Mouse (Mus musculus): ENCODE measurements around the gene Postn.
A peak's percentile ranks its signal among the peaks of the same experiment; 100 is the strongest.

Gene Postn

GRCm38 (mm10) chr3:54360897-54361296 lies at the start of gene Postn:
TSS of gene Postn (plus strand) at chr3:54361109.
- DNase-seq, result no peak

GRCm38 (mm10) chr3:54314055-54314454 lies 46.9 kb upstream of the Postn start:
- DNase-seq, result no peak

DNA sequence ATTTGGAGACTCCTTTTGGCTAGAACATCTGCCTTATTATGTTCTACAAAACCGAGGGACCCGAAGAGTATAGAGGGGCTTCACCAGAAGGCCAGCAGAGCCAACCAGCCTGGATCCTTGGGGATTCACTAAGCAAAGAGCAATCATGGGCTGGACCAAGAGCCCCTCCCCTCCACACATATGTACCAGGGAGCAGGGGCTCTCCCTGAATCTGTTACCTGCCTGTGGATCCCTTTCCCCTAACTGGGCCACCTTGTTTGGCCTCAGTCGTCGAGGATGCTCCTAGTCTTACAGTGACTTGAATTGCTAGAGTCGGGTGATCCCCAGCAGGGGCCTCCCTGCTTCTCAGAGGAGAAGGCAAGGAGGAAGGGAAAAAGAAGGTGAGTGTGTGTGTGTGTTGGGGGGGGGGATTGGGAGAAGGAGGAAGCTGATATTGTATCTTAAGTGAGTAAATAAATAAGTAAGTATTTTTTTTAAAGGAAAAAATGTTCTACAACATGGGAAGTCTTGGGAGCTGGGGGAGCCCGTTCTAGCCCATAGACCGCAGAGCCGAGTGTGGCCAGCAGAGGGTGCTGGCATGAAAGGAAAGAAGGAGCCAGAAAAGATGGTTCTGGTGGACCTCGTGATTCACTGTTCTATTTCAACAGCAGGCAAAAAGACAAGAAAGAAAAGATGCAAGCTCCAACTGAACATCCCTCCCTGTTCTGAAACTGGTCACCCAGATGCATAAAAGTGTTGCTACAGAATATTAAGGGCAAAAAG lies 7.8 kb upstream of the Postn start:
- DNase-seq, result peak; percentile 51

GRCm38 (mm10) chr3:54357561-54357960 lies 3.3 kb upstream of the Postn start:
- DNase-seq, result no peak

DNA sequence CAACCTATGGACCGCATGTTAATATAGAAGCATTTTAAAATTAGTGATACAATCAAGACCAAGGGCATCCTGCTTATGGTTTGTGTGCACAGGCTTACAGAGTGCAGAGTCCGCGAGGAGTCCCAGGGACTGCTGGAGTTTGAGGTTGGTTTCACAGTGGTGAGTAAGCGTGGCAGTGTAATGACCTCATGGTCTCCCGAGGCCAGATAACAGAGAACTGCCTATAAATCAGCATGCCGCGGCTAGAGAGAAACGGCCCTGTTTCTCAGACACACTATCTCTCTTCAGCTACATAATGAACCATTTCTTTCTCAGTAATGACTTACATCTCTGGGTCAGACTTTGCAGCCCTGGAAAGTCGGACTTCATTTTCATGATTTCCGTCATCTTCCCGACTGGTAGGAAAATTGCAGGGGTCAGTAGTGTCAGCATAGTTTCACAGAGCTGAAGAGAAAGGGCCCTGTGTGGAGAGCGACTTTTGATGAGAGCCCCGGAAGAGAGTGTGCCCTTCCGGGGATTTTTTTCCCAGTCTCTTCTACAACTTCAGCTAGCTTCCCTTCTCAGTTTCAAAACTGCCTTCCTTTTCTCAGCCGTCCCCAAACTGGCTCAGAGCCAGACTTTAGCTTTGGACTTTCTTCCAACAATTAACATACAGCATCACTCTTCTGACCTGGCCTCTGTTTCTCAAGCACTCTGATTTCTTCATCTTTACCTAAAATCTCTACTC lies 2.3 kb upstream of the Postn start:
- DNase-seq, result no peak

DNA sequence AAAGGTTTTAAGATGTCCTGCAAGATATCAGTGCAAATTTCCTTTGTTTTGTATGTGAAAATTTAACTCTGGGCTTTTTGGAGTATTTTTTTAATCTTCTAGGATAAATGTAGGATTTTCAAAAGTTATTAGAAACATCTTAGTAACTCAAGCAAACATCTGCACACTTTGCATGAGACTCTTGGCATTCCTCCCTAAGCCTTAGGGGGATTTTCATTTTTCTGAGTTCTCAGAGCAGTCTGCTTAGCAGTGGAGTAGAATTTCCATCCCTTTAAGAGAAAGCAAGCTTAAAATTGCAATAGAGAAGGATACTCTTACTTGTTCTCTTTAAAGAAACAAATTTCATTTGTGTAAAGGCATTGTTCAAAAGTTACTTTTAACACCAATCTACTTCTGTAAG lies 747 bp downstream of the Postn start:
- no peak for DNase-seq

DNA sequence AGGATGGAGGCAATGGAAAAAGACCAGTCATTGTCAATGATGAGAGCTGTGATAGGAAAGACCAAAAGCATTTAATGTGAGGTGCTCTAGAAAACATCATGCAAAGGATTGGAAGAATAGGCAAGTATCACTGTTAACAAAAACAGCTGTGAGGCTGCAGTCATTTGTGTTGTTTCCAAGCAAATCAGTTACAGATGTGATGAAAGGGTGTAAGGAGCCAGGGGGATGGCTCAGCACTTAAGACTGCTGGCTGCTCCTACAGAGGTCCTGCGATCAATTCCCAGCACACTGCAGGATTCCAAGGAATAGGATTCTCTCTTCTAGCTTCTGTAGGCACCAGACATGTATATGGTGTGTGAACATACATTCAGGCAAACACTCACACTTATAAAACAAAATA lies 10.1 kb downstream of the Postn start:
- no peak for DNase-seq

DNA sequence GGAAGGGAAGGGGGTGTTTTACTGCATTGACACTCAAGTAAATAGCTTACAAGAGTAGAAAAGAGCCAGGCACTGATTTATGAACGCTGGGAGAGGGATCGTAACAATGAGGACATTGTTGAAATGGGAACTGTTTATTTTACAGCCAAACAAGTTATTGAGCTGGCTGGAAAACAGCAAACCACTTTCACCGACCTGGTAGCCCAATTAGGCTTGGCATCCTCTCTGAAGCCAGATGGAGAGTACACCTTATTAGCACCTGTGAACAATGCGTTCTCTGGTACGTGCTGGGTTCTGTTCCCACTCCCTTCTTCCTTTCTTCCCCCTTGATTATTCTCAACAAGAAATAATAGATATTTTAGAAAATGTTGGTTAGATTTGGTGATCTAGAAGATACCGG lies 11.7 kb downstream of the Postn start:
- DNase-seq, result no peak

- DNase-seq, result no peak
Measured at GRCm38 (mm10) chr3:54376014-54376413, 15.1 kb downstream of the Postn start.

DNA sequence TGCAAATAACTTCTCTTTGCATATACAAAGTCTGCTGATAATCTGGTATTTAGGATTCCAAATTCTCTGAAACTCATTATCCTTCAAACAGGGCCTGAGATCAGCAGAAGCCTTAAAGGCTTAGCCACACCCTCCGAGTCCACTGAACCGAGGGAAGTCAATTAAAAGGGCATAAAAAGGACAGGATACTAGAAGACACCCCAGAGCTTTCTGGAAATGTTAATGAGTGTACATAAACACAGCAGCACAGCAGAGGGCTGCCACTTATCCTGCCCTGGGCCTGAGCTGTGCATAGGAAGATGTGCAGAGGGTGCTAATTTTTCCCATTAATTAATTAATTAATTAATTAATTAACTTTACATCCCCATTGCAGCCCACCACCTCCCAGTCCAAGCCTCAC lies 16.7 kb downstream of the Postn start:
- DNase-seq, result no peak

- no peak for DNase-seq
Measured at GRCm38 (mm10) chr3:54378135-54378534, 17.2 kb downstream of the Postn start.

GRCm38 (mm10) chr3:54379981-54380380 lies 19.1 kb downstream of the Postn start:
- DNase-seq, result no peak

- DNase-seq, result no peak
Measured at GRCm38 (mm10) chr3:54399321-54399720, 38.4 kb downstream of the Postn start.

- DNase-seq, result no peak
Measured at GRCm38 (mm10) chr3:54399911-54400310, 39.0 kb downstream of the Postn start.

DNA sequence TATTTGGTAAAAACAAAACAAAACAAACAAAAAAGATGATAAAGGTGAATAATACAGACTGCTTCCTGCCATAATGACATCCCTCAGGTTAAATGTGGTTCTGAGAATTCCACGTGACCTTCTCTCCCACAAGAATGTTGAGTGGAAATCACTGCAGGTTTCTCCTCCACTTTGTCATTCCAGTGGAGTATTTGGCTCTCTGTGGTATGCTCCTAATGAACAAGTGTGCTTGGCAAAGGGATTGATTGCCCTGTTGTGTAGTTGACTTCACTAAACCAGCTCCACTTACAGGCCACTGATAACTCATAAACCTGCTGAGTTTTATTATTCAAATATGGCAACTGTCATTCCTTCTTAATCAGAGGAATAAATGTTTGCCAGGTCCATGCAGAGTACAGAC lies 39.7 kb downstream of the Postn start:
- no peak for DNase-seq

- no peak for DNase-seq
Measured at GRCm38 (mm10) chr3:54401706-54402105, 40.8 kb downstream of the Postn start.

DNA sequence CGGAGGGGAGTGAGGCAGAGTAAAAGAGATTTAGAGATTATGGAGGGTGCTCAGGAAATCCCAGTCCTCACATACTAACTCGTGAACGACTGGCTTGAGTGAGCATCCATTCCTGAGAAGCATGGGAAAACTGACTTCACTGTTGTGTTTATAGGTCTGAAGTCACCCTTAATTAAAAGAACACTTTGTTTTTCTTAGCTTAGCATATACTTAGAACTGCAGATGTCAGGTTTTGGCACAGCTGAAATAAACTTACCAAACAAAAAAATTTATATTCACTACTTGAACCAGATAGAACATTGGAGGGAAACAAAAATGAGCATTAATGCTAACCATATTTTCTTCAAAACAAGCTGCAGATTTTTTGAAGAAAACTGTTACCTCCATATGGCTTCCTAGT lies 42.9 kb downstream of the Postn start:
- DNase-seq, result no peak

- DNase-seq, result no peak
Measured at GRCm38 (mm10) chr3:54406567-54406966, 45.7 kb downstream of the Postn start.

DNA sequence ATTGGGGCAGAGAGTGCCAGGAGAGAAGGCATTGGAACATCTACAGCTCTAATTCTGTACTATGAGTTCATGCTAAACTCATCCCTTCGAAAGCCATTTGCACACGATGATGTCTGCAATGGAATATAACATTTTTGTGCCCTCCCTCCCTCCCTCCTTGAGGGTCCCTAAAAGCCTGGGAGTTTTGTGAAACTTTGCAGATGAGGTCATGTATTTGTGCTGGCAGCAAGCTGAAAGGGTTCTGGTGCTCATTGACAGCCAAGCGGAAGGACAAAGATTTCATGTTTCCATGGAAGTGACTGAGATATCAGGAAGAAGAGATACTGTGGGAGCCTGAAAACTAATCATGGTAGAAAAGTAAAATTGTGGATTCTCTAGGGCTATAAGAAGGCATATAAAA lies 50.1 kb downstream of the Postn start:
- no peak for DNase-seq

GRCm38 (mm10) chr3:54412885-54413583 lies 52.1 kb downstream of the Postn start:
- no peak for DNase-seq

- no peak for DNase-seq
Measured at GRCm38 (mm10) chr3:54413584-54413897, 52.6 kb downstream of the Postn start.

DNA sequence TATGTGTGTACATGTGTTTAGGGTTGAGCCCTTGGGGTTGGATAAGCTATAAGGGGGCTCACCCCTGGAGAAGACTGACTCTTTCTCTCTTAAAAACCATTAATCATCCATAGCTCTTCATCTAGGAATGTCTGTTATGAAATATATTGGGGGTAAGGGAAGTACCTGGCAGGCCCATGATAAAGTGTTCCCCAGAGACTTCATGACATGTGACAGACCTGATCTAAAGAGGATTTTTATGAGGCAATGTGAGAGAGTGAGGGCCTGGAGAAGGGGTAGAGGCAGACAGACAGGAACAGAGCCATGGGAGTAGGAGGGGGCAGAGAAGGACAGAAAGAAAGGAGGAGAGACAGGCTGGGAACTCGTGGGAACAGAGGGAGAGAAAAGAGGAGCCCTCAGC lies 53.5 kb downstream of the Postn start:
- DNase-seq, result no peak

DNA sequence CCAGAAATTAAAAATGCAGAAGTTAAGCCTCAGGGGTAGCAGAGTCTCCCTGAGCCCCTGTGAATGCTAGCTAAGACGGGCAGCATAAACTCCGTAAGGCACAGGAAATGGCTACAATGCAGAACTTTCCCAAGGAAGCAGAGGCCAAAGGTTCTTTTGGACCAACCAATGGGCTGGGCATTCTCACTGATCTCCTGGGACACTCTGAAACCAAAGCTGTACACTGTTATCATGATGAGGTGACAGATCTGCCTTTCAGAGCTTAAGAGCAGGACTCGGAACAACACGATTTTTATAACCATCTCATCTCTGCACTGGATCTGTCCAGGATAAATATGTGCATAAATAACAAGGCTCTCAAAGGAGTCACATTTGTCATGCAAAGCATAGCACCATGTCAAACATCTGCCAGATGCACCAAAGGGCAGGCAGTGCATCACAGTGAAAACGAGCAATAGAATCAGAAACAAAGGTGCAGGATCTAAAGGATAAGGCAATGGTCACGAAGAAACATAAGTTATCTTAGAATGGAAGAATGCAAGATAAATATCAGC lies 57.0 kb downstream of the Postn start:
- no peak for DNase-seq

Data from thymus, postnatal 25 days (tissue).